Mouse (Mus musculus) lung, postnatal 0 days (tissue): ENCODE measurements around the gene Exosc6. TPM values are rescaled to one million over a fixed set of nuclear protein-coding genes. Genes with fewer than 3 reads are reported as not detected.
"Not testable (repeated sequence)": the region's sequence is repeated elsewhere in the genome, so short reads cannot be mapped to it uniquely, and the experiment has no call there.

Experiments used
- ATAC-seq: fragments of 200-750 bp; cut with Nextera tagmentation; 2 replicates; pipeline ENCODE4 v1.8.0; 2017; ENCODE audit warnings: moderate library complexity
- DNase-seq: peaks from one replicate; pipeline ENCODE4 v3.0.0-alpha.2; 2016; ENCODE audit warnings: low spot score
- H3K27ac ChIP-seq: fragments of 300-500 bp; sonication (generic); 2 replicates; pipeline ENCODE4 v1.5.1; 2014; ENCODE audit warnings: antibody characterized with exemption, mild to moderate bottlenecking, low read length, mixed read lengths
- H3K27me3 ChIP-seq: fragments of 300-500 bp; sonication (generic); replicated peaks from 2 replicates; pipeline ENCODE4 v1.6.1; 2014; ENCODE audit warnings: low read length, mixed read lengths; ENCODE audit not compliant: insufficient read depth
- H3K36me3 ChIP-seq: fragments of 300-500 bp; sonication (generic); 2 replicates; pipeline ENCODE4 v1.6.1; 2014; ENCODE audit warnings: low read length, mixed read lengths; ENCODE audit not compliant: insufficient read depth
- H3K4me1 ChIP-seq: fragments of 300-500 bp; sonication (generic); 2 replicates; pipeline ENCODE4 v1.6.1; 2014; ENCODE audit warnings: antibody characterized with exemption, low read depth, low read length, mixed read lengths; ENCODE audit not compliant: insufficient read depth
- H3K4me2 ChIP-seq: fragments of 300-500 bp; sonication (generic); replicated peaks from 2 replicates; pipeline ENCODE4 v1.6.1; 2014; ENCODE audit warnings: low read depth, mild to moderate bottlenecking, low read length, moderate library complexity, mixed read lengths
- H3K4me3 ChIP-seq: fragments of 300-500 bp; sonication (generic); 2 replicates; pipeline ENCODE4 v1.5.1; 2014; ENCODE audit warnings: low read depth, low read length
- H3K9ac ChIP-seq: fragments of 300-500 bp; sonication (generic); replicated peaks from 2 replicates; pipeline ENCODE4 v1.6.1; 2014; ENCODE audit warnings: low read depth, mild to moderate bottlenecking
- H3K9me3 ChIP-seq: fragments of 300-500 bp; sonication (generic); 2 replicates; pipeline ENCODE4 v1.6.1; 2016; ENCODE audit warnings: low read length, mixed read lengths
- CTCF ChIP-seq: IDR thresholded peaks from 2 replicates; pipeline ENCODE4 v1.5.1; 2016; ENCODE audit warnings: antibody characterized with exemption, mild to moderate bottlenecking
- EP300 ChIP-seq: IDR thresholded peaks from 2 replicates; pipeline ENCODE4 v1.6.1; 2016; ENCODE audit warnings: antibody characterized with exemption, mild to moderate bottlenecking, control low read depth
- WGBS: fragments of 180-500 bp; shearing (Covaris S2); extraction: QIAGEN DNeasy Blood & Tissue Kit; methylation state at CpG from one replicate; pipeline ENCODE4 v1.1.7; 2014; 5-methylcytosine and 5-hydroxymethylcytosine counted together
- microRNA-seq: library from miRNA; unstranded; fragments of <30 nt; microRNA quantifications from one replicate; pipeline ENCODE4, GENCODE M21; 2016
- polyA plus RNA-seq: library from polyadenylated mRNA; unstranded; fragments of >200 nt; fragmentation: Nextera tagmentation; extraction: Ambion mirVana; gene quantifications from 2 replicates; pipeline ENCODE4 v1.2.1, GENCODE M21; 2015

Exosc6 gene
- polyA plus RNA-seq, 1 experiment from 2014 or later = 5.0 TPM

DNA sequence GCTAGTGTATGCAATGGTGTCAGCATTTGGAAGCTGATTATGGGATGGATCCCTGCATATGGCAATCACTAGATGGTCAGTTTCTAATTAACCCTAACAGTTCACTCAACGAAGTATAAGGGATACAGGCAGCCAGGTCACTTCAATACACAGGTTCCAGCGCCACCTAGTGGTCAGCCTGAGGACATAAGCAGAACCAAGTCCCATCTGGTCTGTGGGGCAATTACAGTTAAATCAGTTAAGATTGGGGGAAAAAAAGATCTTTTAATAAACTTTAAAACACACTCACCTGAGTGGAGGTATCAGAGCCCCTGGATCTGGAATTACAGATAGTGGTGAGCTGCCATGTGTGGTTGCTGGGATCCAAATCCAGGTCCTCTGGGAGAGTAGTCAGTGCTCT is 34.0 kb downstream of the Exosc6 start:
- WGBS = 2% methylated on average over 2 of the region's 2 CpGs
- ATAC-seq = no peak

DNA sequence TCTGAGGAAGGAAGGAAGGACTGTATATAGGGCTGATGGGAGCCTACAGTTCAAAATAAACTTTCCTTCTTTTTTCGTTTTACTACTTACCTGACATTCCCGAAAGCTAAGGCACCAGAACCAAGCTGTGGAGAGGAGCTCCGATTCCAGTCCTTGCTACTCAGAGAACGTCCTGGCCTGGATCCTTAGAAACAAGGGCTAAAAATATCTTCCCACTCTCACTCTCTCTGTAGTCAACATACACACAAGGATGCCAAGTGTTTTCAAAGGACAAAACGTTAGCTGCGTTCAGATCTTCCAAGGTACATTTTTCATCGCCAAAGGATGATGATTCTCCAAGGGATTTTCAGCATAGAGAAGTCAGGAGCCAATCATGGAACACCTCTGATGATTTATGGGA is 35.6 kb downstream of the Exosc6 start:
- H3K4me3 ChIP-seq = no peak overlapping the region
- peaks cover 6% of the 10 kb centered on the region; the same call in 1 of the 2 replicates for H3K4me1 ChIP-seq
- H3K9ac ChIP-seq = no peak overlapping the region
- DNase-seq (no peak), ATAC-seq (no peak)
- H3K27ac ChIP-seq = no peak overlapping the region
- TF ChIP-seq EP300 (no peak), CTCF (no peak)
- no peaks in the 10 kb centered on the region for H3K36me3 ChIP-seq
- no peak overlapping the region for H3K4me2 ChIP-seq
- 70% methylated on average over 7 of the region's 7 CpGs for WGBS
- H3K9me3 ChIP-seq = no peaks in the 10 kb centered on the region
- H3K27me3 ChIP-seq = no peaks in the 10 kb centered on the region

More for the DNA sequence above, 34.0 kb downstream of the Exosc6 start:
- Histone ChIP-seq H3K36me3 (no peaks in the 10 kb centered on the region), H3K27ac (no peak overlapping the region), H3K9ac (no peak overlapping the region), H3K4me2 (no peak overlapping the region), H3K4me1 (no peaks in the 10 kb centered on the region), H3K27me3 (no peaks in the 10 kb centered on the region), H3K4me3 (no peak overlapping the region), H3K9me3 (no peaks in the 10 kb centered on the region)
- TF ChIP-seq CTCF = peak; percentile 89
- TF ChIP-seq EP300 = no peak
- DNase-seq = peak; percentile 89

DNA sequence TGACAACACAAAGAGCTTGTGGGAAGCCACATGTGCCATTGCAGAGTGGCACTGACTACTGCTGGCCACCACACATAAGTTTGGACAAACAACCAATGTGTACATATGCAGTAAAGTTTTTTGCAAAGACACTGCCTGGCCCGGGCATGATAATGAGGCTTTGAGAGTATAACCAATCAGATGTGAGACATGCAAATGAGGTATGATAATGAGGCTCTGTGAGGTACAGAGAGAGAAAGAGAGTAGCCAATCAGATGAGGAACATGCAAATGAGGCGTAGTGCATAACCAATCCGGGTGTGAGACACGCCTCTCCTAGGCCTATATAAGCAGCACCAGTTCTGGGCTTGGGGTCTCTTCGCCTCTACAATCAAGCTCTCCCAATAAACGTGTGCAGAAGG is 36.2 kb downstream of the Exosc6 start, which contains the start of gene Clec18a:
Gene Clec18a, minus strand, starts transcription at position 101 of the 400 bp plus-strand sequence.
- ATAC-seq, H3K4me1 ChIP-seq, H3K9me3 ChIP-seq, H3K4me3 ChIP-seq, DNase-seq, H3K36me3 ChIP-seq, H3K27ac ChIP-seq, H3K9ac ChIP-seq, H3K4me2 ChIP-seq, H3K27me3 ChIP-seq: not testable (repeated sequence)
- 90% methylated on average over 4 of the region's 6 CpGs for WGBS

DNA sequence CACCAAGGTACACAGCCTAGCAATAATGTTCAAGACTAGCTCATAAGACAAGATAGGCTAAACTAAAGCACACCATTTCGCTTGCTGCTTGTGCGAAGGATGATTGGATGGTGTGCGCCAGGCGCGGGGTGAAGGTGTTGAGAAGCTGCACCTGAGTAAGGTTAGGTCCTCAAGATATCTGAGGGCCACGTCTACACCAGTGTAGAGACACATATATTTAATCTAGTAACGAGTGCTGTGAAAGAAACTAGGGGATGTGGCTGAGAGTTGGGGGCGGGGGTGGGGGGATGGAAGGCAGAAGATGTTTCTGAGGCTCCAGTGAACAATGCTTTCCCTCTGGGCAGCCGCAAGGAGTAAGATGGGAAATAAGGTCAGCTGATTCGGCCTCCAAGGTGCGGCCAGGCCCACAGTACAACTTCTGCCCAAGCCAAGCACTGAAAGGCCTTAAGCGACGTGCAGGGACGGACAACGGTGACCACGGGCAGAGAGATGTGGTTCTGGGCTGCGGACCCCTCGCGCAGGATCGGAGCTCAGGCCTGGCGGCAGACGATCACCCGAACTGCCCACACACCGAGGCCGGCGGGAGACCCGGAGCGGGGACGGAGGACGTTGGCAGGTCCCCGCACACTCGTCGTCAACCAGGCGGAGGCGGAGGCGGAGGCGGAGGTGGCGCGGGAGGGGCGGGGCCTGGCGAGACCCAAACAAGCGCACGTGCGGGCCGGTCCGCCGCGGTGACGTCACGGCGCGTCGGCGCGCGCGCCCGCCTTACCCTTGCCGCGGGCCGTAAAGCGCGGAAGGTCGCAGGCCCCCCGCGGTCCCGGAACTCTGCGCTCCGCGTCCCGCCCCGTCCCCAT is 38.0 kb downstream of the Exosc6 start, which contains the start of gene Pdpr:
Gene Pdpr, plus strand, starts transcription at position 766 of the 854 bp plus-strand sequence.
- Histone ChIP-seq H3K9ac (peak within 1 kb of the TSS; percentile 66), H3K9me3 (no peaks in the 10 kb centered on the region), H3K36me3 (no peaks in the 10 kb centered on the region), H3K4me3 (peak within 1 kb of the TSS; percentile 57), H3K4me2 (peak within 1 kb of the TSS; percentile 66), H3K27ac (peak within 1 kb of the TSS; percentile 66), H3K27me3 (no peaks in the 10 kb centered on the region), H3K4me1 (peaks cover 6% of the 10 kb centered on the region; the same call in 1 of the 2 replicates)
- no peak for TF ChIP-seq CTCF
- no peak for TF ChIP-seq EP300
- 10% methylated on average over 50 of the region's 72 CpGs for WGBS
- ATAC-seq = peak; percentile 96
- DNase-seq = peak; percentile 92

DNA sequence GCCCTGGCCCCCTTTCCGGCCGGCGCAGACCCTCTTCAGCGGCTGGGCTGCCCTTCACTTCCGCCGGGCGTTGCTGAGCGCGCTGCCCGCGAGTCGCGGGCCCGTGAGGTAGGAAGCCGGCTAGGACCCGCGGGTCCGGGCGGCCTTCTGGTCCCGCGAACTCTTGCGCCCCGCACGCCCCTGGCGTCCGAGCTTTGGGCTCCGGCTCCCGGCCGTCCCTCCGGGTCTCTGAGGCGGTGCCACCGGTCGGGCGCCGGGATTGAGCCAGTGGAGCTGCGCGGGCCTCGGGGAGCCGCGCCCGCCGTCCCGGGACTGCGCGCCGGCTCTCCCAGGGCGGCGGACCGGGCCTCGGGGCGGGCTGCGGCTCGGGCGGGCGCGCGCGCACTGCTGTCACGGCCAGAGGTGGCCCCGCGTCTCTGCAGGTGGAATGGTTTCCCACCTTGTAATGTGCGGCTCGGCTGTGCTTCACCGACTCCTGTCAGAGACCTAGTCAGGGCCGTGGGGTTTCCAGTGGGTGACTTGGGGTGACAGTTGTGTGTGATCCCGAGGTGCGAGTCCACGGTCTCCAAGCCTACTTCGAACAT is 38.7 kb downstream of the Exosc6 start:
- not testable (repeated sequence) for H3K9me3 ChIP-seq, H3K4me1 ChIP-seq, H3K27me3 ChIP-seq, H3K36me3 ChIP-seq
- peak overlapping the region; percentile 66 for H3K4me2 ChIP-seq
- peak overlapping the region; percentile 20; the same call in 1 of the 2 replicates for H3K27ac ChIP-seq
- peak; percentile 70; the same call in 1 of the 2 replicates for ATAC-seq
- WGBS = under 1% methylated on average over 17 of the region's 69 CpGs
- peak; percentile 26 for DNase-seq
- peak overlapping the region; percentile 66 for H3K9ac ChIP-seq
- peak overlapping the region; percentile 57 for H3K4me3 ChIP-seq

Small RNA genes within 50 kb of the gene (microRNA-seq; reads per million reads assigned to microRNA genes)
- not detected for gene Gm24103
- not detected for gene Mir3473d

Other genes starting within 250 kb of the Exosc6 start
- gene Cog4, start 209.7 kb upstream of the Exosc6 start, polyA plus RNA-seq = 43.3 and 46.4 TPM in 2 replicates
- gene Sf3b3, start 209.6 kb upstream of the Exosc6 start, polyA plus RNA-seq = 41.1 and 45.3 TPM in 2 replicates
- gene Fuk, start 153.9 kb upstream of the Exosc6 start, polyA plus RNA-seq = 6.2 and 6.7 TPM in 2 replicates
- 15.5 and 16.7 TPM in 2 replicates for gene St3gal2, start 136.4 kb upstream of the Exosc6 start, polyA plus RNA-seq
- 6.8 and 8.4 TPM in 2 replicates for gene Ddx19a, start 58.5 kb upstream of the Exosc6 start, polyA plus RNA-seq
- gene Ddx19b, start 24.6 kb upstream of the Exosc6 start, polyA plus RNA-seq = 3.4 and 3.7 TPM in 2 replicates
- 25.2 and 26.0 TPM in 2 replicates for gene Aars, start 23.2 kb upstream of the Exosc6 start, polyA plus RNA-seq
- gene Clec18a, start 36.1 kb downstream of the Exosc6 start, polyA plus RNA-seq = not detected in 2 replicates
- gene Pdpr, start 38.3 kb downstream of the Exosc6 start, polyA plus RNA-seq = 6.5 and 7.1 TPM in 2 replicates
- gene Glg1, start 202.9 kb downstream of the Exosc6 start, polyA plus RNA-seq = 41.6 and 50.5 TPM in 2 replicates
- 10.5 and 13.4 TPM in 2 replicates for gene Rfwd3, start 243.9 kb downstream of the Exosc6 start, polyA plus RNA-seq